8 mouse cellular contexts compared by ENCODE assay signal in the genomic region with DNA sequence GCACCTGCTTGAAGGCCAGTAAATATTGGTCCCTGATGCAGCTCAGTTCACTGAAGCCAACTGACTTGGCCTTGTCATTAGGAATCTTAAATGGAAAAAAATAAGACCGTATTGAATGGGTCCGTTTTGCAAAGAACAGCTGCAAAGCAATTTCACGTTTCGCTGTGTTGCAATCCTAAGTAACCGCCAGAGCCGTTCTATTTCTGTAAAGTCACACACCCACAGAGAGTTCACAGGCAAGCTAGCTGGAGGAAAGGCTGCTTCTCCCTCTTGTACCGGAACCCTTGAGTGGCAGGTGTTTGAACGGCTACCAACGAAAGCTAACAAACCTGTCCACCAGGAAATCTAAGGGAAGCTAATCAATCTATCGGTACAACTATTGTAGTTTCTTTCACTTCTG.
DNase-seq lines count a peak whose midpoint lies in the region; ATAC-seq and TF ChIP-seq lines count a peak whose summit lies in the region.

No protein-coding gene starts in this region.

- TF ChIP-seq RAD21 in CH12.LX (IDR thresholded peaks at IDR 0.05; ENCODE audit: low read depth, low read length), result no peak

- H3K27me3 ChIP-seq in CH12.LX (replicated peaks), result no peaks in the 10 kb centered on the region
- H3K27me3 ChIP-seq in hindbrain, embryonic 13.5 days, result no peaks in the 10 kb centered on the region
- H3K27me3 ChIP-seq in hindbrain, embryonic 14.5 days (ENCODE audit: control insufficient read depth, insufficient read depth, low read length), result no peaks in the 10 kb centered on the region

- 78% methylated on average over 10 of the region's 10 CpGs for WGBS in hindbrain, embryonic 13.5 days
- WGBS in hindbrain, embryonic 14.5 days, result 79% methylated on average over 10 of the region's 10 CpGs

- no peaks in the 10 kb centered on the region for H3K9me3 ChIP-seq in CH12.LX (replicated peaks; ENCODE audit: low read length)
- H3K9me3 ChIP-seq in hindbrain, embryonic 13.5 days, result no peaks in the 10 kb centered on the region
- peaks cover 6% of the 10 kb centered on the region; the same call in 1 of the 2 replicates for H3K9me3 ChIP-seq in hindbrain, embryonic 14.5 days (ENCODE audit: control insufficient read depth, low read length)

- no peak overlapping the region for H3K9ac ChIP-seq in CH12.LX (ENCODE audit: insufficient read depth, low read depth)
- no peak overlapping the region for H3K9ac ChIP-seq in hindbrain, embryonic 13.5 days
- no peak overlapping the region for H3K9ac ChIP-seq in hindbrain, embryonic 14.5 days

- TF ChIP-seq CTCF in CH12.LX (conservative IDR thresholded peaks at IDR 0.05 in 1 of 2, IDR thresholded peaks at IDR 0.05 in 1 of 2; ENCODE audit: low read depth in 2 of 2, low read length in 2 of 2), result no peak

- no peak for TF ChIP-seq EP300 in CH12.LX (IDR thresholded peaks at IDR 0.05; ENCODE audit: low read length)

- no peaks in the 10 kb centered on the region for H3K79me2 ChIP-seq in CH12.LX (replicated peaks; ENCODE audit: control insufficient read depth, extremely low read depth, insufficient read depth, poor library complexity, severe bottlenecking)

- in situ Hi-C loops in CH12.LX (cut with MboI; ENCODE audit: low pct_ligation_motif_present, low pct_unique_long_range_greater_than_20kb, low sequenced_read_pairs), result no loop called here

- no peak for ATAC-seq in hindbrain, embryonic 13.5 days (ENCODE audit: low FRiP score)
- ATAC-seq in hindbrain, embryonic 14.5 days (ENCODE audit: low FRiP score), result no peak

- no peaks in the 10 kb centered on the region for H3K4me1 ChIP-seq in CH12.LX (ENCODE audit: control insufficient read depth in 1 of 2, insufficient read depth in 2 of 2)
- H3K4me1 ChIP-seq in hindbrain, embryonic 13.5 days (replicated peaks), result no peaks in the 10 kb centered on the region
- H3K4me1 ChIP-seq in hindbrain, embryonic 14.5 days (replicated peaks; ENCODE audit: control insufficient read depth, insufficient read depth, low read length), result no peaks in the 10 kb centered on the region

- H3K4me2 ChIP-seq in CH12.LX (ENCODE audit: insufficient read depth, low read depth, poor library complexity, severe bottlenecking), result peak overlapping the region; percentile 25; the same call in 1 of the 2 replicates
- no peak overlapping the region for H3K4me2 ChIP-seq in hindbrain, embryonic 13.5 days
- no peak overlapping the region for H3K4me2 ChIP-seq in hindbrain, embryonic 14.5 days (replicated peaks)

- dilution Hi-C loops in CH12.LX (cut with MboI; ENCODE audit: extremely low pct_ligation_motif_present, extremely low pct_unique_long_range_greater_than_20kb, low sequenced_read_pairs), result no loop called here

- TF ChIP-seq POLR2A in CH12.LX (IDR thresholded peaks at IDR 0.05; ENCODE audit: low read depth, low read length), result no peak

- H3K4me3 ChIP-seq in CH12.LX (replicated peaks in 1 of 3; ENCODE audit: low read depth in 2 of 3, low read length in 2 of 3, poor library complexity in 1 of 3), result no peak overlapping the region
- no peak overlapping the region for H3K4me3 ChIP-seq in hindbrain, embryonic 13.5 days
- H3K4me3 ChIP-seq in hindbrain, embryonic 14.5 days (replicated peaks; ENCODE audit: low read length), result no peak overlapping the region

- H3K27ac ChIP-seq in CH12.LX (ENCODE audit: insufficient read depth, low read depth), result no peak overlapping the region
- H3K27ac ChIP-seq in hindbrain, embryonic 13.5 days, result no peak overlapping the region
- H3K27ac ChIP-seq in hindbrain, embryonic 14.5 days, result no peak overlapping the region

- H3K36me3 ChIP-seq in CH12.LX (replicated peaks in 1 of 2; ENCODE audit: control insufficient read depth in 1 of 2, insufficient read depth in 1 of 2, low read length in 1 of 2), result no peaks in the 10 kb centered on the region
- H3K36me3 ChIP-seq in hindbrain, embryonic 13.5 days, result no peaks in the 10 kb centered on the region
- no peaks in the 10 kb centered on the region for H3K36me3 ChIP-seq in hindbrain, embryonic 14.5 days (replicated peaks; ENCODE audit: control insufficient read depth, insufficient read depth)

- peak; percentile 7 for DNase-seq in adrenal gland, adult 8-10 months
- DNase-seq in adrenal gland, adult 18-20 months (ENCODE audit: low spot score in 2 of 2), result no peak
- no peak for DNase-seq in CH12.LX (ENCODE audit: extremely low read depth)
- DNase-seq in induced T-regulatory cell, adult 2 months (ENCODE audit: low read depth), result peak; percentile 18
- DNase-seq in lung, postnatal 10 days, result peak; percentile 45
- peak; percentile 62 for DNase-seq in thymus, postnatal 25 days
- no peak for DNase-seq in hindbrain, embryonic 14.5 days (ENCODE audit: low spot score)

TF ChIP-seq in CH12.LX, 34 proteins besides CTCF, POLR2A, EP300 and RAD21:
- no peak for TF ChIP-seq MYC (IDR thresholded peaks at IDR 0.05; ENCODE audit: low read depth, low read length)
- TF ChIP-seq NRF1 (IDR thresholded peaks at IDR 0.05; ENCODE audit: low read depth, low read length), result no peak
- no peak for TF ChIP-seq ZNF384 (IDR thresholded peaks at IDR 0.05; ENCODE audit: low read depth, low read length)
- TF ChIP-seq TCF12 (IDR thresholded peaks at IDR 0.05; ENCODE audit: low read depth, low read length), result no peak
- no peak for TF ChIP-seq ZKSCAN1 (IDR thresholded peaks at IDR 0.05; ENCODE audit: borderline replicate concordance, low read depth, low read length)
- no peak for TF ChIP-seq CHD2 (IDR thresholded peaks at IDR 0.05; ENCODE audit: low read length)
- TF ChIP-seq POLR2AphosphoS2 (IDR thresholded peaks at IDR 0.05; ENCODE audit: low read depth, low read length), result no peak
- no peak for TF ChIP-seq MXI1 (IDR thresholded peaks at IDR 0.05; ENCODE audit: low read depth, low read length)
- no peak for TF ChIP-seq E2F4 (IDR thresholded peaks at IDR 0.05; ENCODE audit: insufficient replicate concordance, low read depth, low read length)
- TF ChIP-seq USF1 (IDR thresholded peaks at IDR 0.05; ENCODE audit: low read depth, low read length), result no peak
- TF ChIP-seq PAX5 (IDR thresholded peaks at IDR 0.05; ENCODE audit: low read length), result no peak
- TF ChIP-seq HCFC1 (IDR thresholded peaks at IDR 0.05; ENCODE audit: low read depth, low read length), result no peak
- TF ChIP-seq JUN (IDR thresholded peaks at IDR 0.05; ENCODE audit: insufficient read depth, low read depth, low read length), result no peak
- no peak for TF ChIP-seq ZMIZ1 (IDR thresholded peaks at IDR 0.05; ENCODE audit: low read depth, low read length)
TF ChIP-seq in CH12.LX: peak in this region for 0.

Comparison
In these comparisons a context has a peak if more than half of its experiments do, and no peak if none do; other contexts are left out.
1. DNase-seq: peak in adrenal gland, adult 8-10 months (single experiment), induced T-regulatory cell, adult 2 months (single experiment), lung, postnatal 10 days (single experiment) and thymus, postnatal 25 days (single experiment); none in adrenal gland, adult 18-20 months (0 of 2), CH12.LX (single experiment) and hindbrain, embryonic 14.5 days (single experiment).